Mouse (Mus musculus) hindbrain, embryonic 13.5 days (tissue): ENCODE measurements around the gene Gm42906. TPM values are rescaled to one million over a fixed set of nuclear protein-coding genes. Genes with fewer than 3 reads are reported as not detected.

Experiments
- ATAC-seq: fragments of 200-750 bp; cut with Nextera tagmentation; 2 replicates; pipeline ENCODE4 v1.8.0; 2017; ENCODE audit warnings: moderate TSS enrichment; ENCODE audit not compliant: low FRiP score
- H3K27ac ChIP-seq: fragments of 300-500 bp; sonication (generic); 2 replicates; pipeline ENCODE4 v1.5.1; 2015; ENCODE audit warnings: inconsistent platforms, mild to moderate bottlenecking, moderate library complexity
- H3K27me3 ChIP-seq: fragments of 300-500 bp; sonication (generic); 2 replicates; pipeline ENCODE4 v1.6.1; 2015; ENCODE audit warnings: mild to moderate bottlenecking, inconsistent platforms
- H3K36me3 ChIP-seq: fragments of 300-500 bp; sonication (generic); 2 replicates; pipeline ENCODE4 v1.6.1; 2015; ENCODE audit warnings: mild to moderate bottlenecking, inconsistent platforms
- H3K4me1 ChIP-seq: fragments of 300-500 bp; sonication (generic); replicated peaks from 2 replicates; pipeline ENCODE4 v1.6.1; 2015; ENCODE audit warnings: inconsistent platforms
- H3K4me2 ChIP-seq: fragments of 300-500 bp; sonication (generic); 2 replicates; pipeline ENCODE4 v1.6.1; 2015; ENCODE audit warnings: inconsistent platforms, mild to moderate bottlenecking, moderate library complexity
- H3K4me3 ChIP-seq: fragments of 300-500 bp; sonication (generic); 2 replicates; pipeline ENCODE4 v1.5.1; 2015; ENCODE audit warnings: mild to moderate bottlenecking, inconsistent platforms
- H3K9ac ChIP-seq: fragments of 300-500 bp; sonication (generic); 2 replicates; pipeline ENCODE4 v1.6.1; 2015; ENCODE audit warnings: mild to moderate bottlenecking, inconsistent platforms
- H3K9me3 ChIP-seq: fragments of 300-500 bp; sonication (generic); 2 replicates; pipeline ENCODE4 v1.6.1; 2016; ENCODE audit warnings: inconsistent platforms
- WGBS: fragments of 180-500 bp; shearing (Covaris S2); methylation state at CpG from one replicate; pipeline ENCODE4 v1.1.7; 2015; 5-methylcytosine and 5-hydroxymethylcytosine counted together
- polyA plus RNA-seq: library from polyadenylated mRNA; unstranded; fragments of >200 nt; fragmentation: Nextera tagmentation; extraction: Ambion mirVana; gene quantifications from 2 replicates; pipeline ENCODE4 v1.2.1, GENCODE M21; 2015

The Gm42906 gene
- polyA plus RNA-seq, 1 experiment from 2014 or later: not detected

- 15% methylated on average over 7 of the region's 7 CpGs for WGBS
- Histone ChIP-seq H3K27me3 (no peaks in the 10 kb centered on the region), H3K9me3 (no peaks in the 10 kb centered on the region), H3K4me1 (peaks cover 11% of the 10 kb centered on the region), H3K36me3 (no peaks in the 10 kb centered on the region), H3K27ac (no peak overlapping the region; the same call in 1 of the 2 replicates), H3K4me3 (no peak overlapping the region), H3K9ac (no peak overlapping the region), H3K4me2 (no peak overlapping the region)
- ATAC-seq: no peak
These were observed 19.7 kb downstream of the Gm42906 start for GRCm38 (mm10) chr5:151408124-151408900.

- WGBS: 87% methylated on average over 3 of the region's 3 CpGs
- 0 out of 2 replicates have a peak overlapping the region, but pooled peaks have one; percentile 35 for H3K27ac ChIP-seq
These were observed 20.5 kb downstream of the Gm42906 start for GRCm38 (mm10) chr5:151407493-151407892.

GRCm38 (mm10) chr5:151406276-151406675 is 21.7 kb downstream of the Gm42906 start:
- no peak overlapping the region for H3K4me2 ChIP-seq
- peaks cover 11% of the 10 kb centered on the region for H3K4me1 ChIP-seq
- no peaks in the 10 kb centered on the region for H3K9me3 ChIP-seq
- no peak overlapping the region for H3K4me3 ChIP-seq
- no peaks in the 10 kb centered on the region for H3K27me3 ChIP-seq
- H3K9ac ChIP-seq: no peak overlapping the region
- no peak for ATAC-seq
- WGBS: 84% methylated on average over 5 of the region's 5 CpGs
- no peak overlapping the region for H3K27ac ChIP-seq
- H3K36me3 ChIP-seq: no peaks in the 10 kb centered on the region

More at GRCm38 (mm10) chr5:151407493-151407892, 20.5 kb downstream of the Gm42906 start:
- no peaks in the 10 kb centered on the region for H3K36me3 ChIP-seq
- no peak for ATAC-seq
- H3K4me2 ChIP-seq: no peak overlapping the region
- no peak overlapping the region for H3K9ac ChIP-seq
- no peak overlapping the region for H3K4me3 ChIP-seq
- H3K4me1 ChIP-seq: peaks cover 11% of the 10 kb centered on the region
- no peaks in the 10 kb centered on the region for H3K27me3 ChIP-seq
- H3K9me3 ChIP-seq: no peaks in the 10 kb centered on the region

- 41% methylated on average over 8 of the region's 8 CpGs for WGBS
- no peaks in the 10 kb centered on the region for H3K9me3 ChIP-seq
- no peaks in the 10 kb centered on the region for H3K27me3 ChIP-seq
- H3K27ac ChIP-seq: no peak overlapping the region
- no peaks in the 10 kb centered on the region for H3K36me3 ChIP-seq
- no peak for ATAC-seq
- peaks cover 11% of the 10 kb centered on the region for H3K4me1 ChIP-seq
- no peak overlapping the region for H3K9ac ChIP-seq
- H3K4me2 ChIP-seq: no peak overlapping the region
- no peak overlapping the region for H3K4me3 ChIP-seq
These were observed 22.6 kb downstream of the Gm42906 start for GRCm38 (mm10) chr5:151405314-151405903.

- H3K9ac ChIP-seq: no peak overlapping the region
- H3K4me3 ChIP-seq: no peak overlapping the region
- peak overlapping the region; percentile 60 for H3K27ac ChIP-seq
- ATAC-seq: no peak
- no peaks in the 10 kb centered on the region for H3K36me3 ChIP-seq
- peaks cover 10% of the 10 kb centered on the region for H3K4me1 ChIP-seq
- 55% methylated on average over 2 of the region's 2 CpGs for WGBS
- no peaks in the 10 kb centered on the region for H3K9me3 ChIP-seq
- no peak overlapping the region for H3K4me2 ChIP-seq
- H3K27me3 ChIP-seq: no peaks in the 10 kb centered on the region
These were observed 24.4 kb downstream of the Gm42906 start for GRCm38 (mm10) chr5:151403586-151403985.

GRCm38 (mm10) chr5:151400557-151400944 is 27.4 kb downstream of the Gm42906 start:
- Histone ChIP-seq H3K4me1 (peaks cover 6% of the 10 kb centered on the region), H3K27ac (no peak overlapping the region), H3K4me3 (no peak overlapping the region), H3K9ac (no peak overlapping the region), H3K4me2 (no peak overlapping the region), H3K27me3 (no peaks in the 10 kb centered on the region), H3K36me3 (no peaks in the 10 kb centered on the region), H3K9me3 (no peaks in the 10 kb centered on the region)
- no peak for ATAC-seq
- WGBS: 85% methylated on average over 2 of the region's 2 CpGs

- ATAC-seq: no peak
- Histone ChIP-seq H3K27ac (no peak overlapping the region), H3K9me3 (no peaks in the 10 kb centered on the region), H3K4me1 (peaks cover 6% of the 10 kb centered on the region), H3K36me3 (no peaks in the 10 kb centered on the region), H3K9ac (no peak overlapping the region), H3K27me3 (no peaks in the 10 kb centered on the region), H3K4me3 (no peak overlapping the region), H3K4me2 (no peak overlapping the region)
- WGBS: 85% methylated on average over 7 of the region's 7 CpGs
These were observed 27.9 kb downstream of the Gm42906 start for GRCm38 (mm10) chr5:151399918-151400556.

GRCm38 (mm10) chr5:151396119-151396518 is 31.8 kb downstream of the Gm42906 start:
- WGBS: 86% methylated on average over 4 of the region's 4 CpGs
- Histone ChIP-seq H3K4me1 (no peaks in the 10 kb centered on the region), H3K4me3 (no peak overlapping the region), H3K27me3 (no peaks in the 10 kb centered on the region), H3K36me3 (no peaks in the 10 kb centered on the region), H3K4me2 (no peak overlapping the region), H3K9ac (no peak overlapping the region), H3K27ac (no peak overlapping the region), H3K9me3 (no peaks in the 10 kb centered on the region)
- ATAC-seq: no peak

- Histone ChIP-seq H3K4me1 (0 out of 2 replicates have a peak, but pooled peaks cover 4% of the 10 kb centered on the region), H3K36me3 (no peaks in the 10 kb centered on the region), H3K9ac (no peak overlapping the region), H3K27me3 (no peaks in the 10 kb centered on the region), H3K9me3 (no peaks in the 10 kb centered on the region), H3K4me3 (no peak overlapping the region), H3K27ac (no peak overlapping the region), H3K4me2 (no peak overlapping the region)
- WGBS: 73% methylated on average over 5 of the region's 5 CpGs
- ATAC-seq: no peak
These were observed 33.3 kb downstream of the Gm42906 start for GRCm38 (mm10) chr5:151394690-151395089.

GRCm38 (mm10) chr5:151393821-151394662 is 33.9 kb downstream of the Gm42906 start:
- Histone ChIP-seq H3K9ac (no peak overlapping the region), H3K4me2 (no peak overlapping the region), H3K9me3 (no peaks in the 10 kb centered on the region), H3K27ac (peak overlapping the region; percentile 37; the same call in 1 of the 2 replicates), H3K27me3 (no peaks in the 10 kb centered on the region), H3K4me3 (no peak overlapping the region), H3K36me3 (no peaks in the 10 kb centered on the region), H3K4me1 (0 out of 2 replicates have a peak, but pooled peaks cover 4% of the 10 kb centered on the region)
- ATAC-seq: peak; percentile 71; the same call in 1 of the 2 replicates
- WGBS: 54% methylated on average over 7 of the region's 7 CpGs

- Histone ChIP-seq H3K27ac (no peak overlapping the region), H3K4me1 (0 out of 2 replicates have a peak, but pooled peaks cover 4% of the 10 kb centered on the region), H3K4me3 (no peak overlapping the region), H3K9ac (no peak overlapping the region), H3K9me3 (no peaks in the 10 kb centered on the region), H3K36me3 (no peaks in the 10 kb centered on the region), H3K27me3 (no peaks in the 10 kb centered on the region), H3K4me2 (no peak overlapping the region)
- no peak for ATAC-seq
- WGBS: 46% methylated on average over 1 of the region's 1 CpGs
These were observed 38.1 kb downstream of the Gm42906 start for GRCm38 (mm10) chr5:151389827-151390226.

- H3K4me1 ChIP-seq: no peaks in the 10 kb centered on the region
- H3K27me3 ChIP-seq: no peaks in the 10 kb centered on the region
- H3K4me2 ChIP-seq: no peak overlapping the region
- H3K27ac ChIP-seq: no peak overlapping the region
- H3K9me3 ChIP-seq: no peaks in the 10 kb centered on the region
- no peak for ATAC-seq
- WGBS: 86% methylated on average over 2 of the region's 2 CpGs
- no peaks in the 10 kb centered on the region for H3K36me3 ChIP-seq
- no peak overlapping the region for H3K9ac ChIP-seq
- no peak overlapping the region for H3K4me3 ChIP-seq
These were observed 48.1 kb downstream of the Gm42906 start for GRCm38 (mm10) chr5:151379896-151380295.
